Mouse (Mus musculus): ENCODE results near the gene Rab43.

The Rab43 gene

GRCm38 (mm10) chr6:87808521-87808920 is 3.4 kb downstream of the Rab43 start:
- no peak for DNase-seq

- no peak for DNase-seq
Measured at GRCm38 (mm10) chr6:87807735-87808440, 4.1 kb downstream of the Rab43 start.

GRCm38 (mm10) chr6:87806857-87807256 is 5.1 kb downstream of the Rab43 start:
- no peak for DNase-seq

- peak; percentile 46 for DNase-seq
Measured at GRCm38 (mm10) chr6:87806028-87806427, 5.9 kb downstream of the Rab43 start.

GRCm38 (mm10) chr6:87805448-87805847 is 6.5 kb downstream of the Rab43 start:
- no peak for DNase-seq

GRCm38 (mm10) chr6:87804886-87805285 is 7.1 kb downstream of the Rab43 start:
- no peak for DNase-seq

GRCm38 (mm10) chr6:87804036-87804435 is 7.9 kb downstream of the Rab43 start:
- DNase-seq = no peak

- peak; percentile 32 for DNase-seq
Measured at GRCm38 (mm10) chr6:87802462-87802861, 9.5 kb downstream of the Rab43 start.

GRCm38 (mm10) chr6:87799576-87799975 is 12.4 kb downstream of the Rab43 start:
- DNase-seq = no peak

GRCm38 (mm10) chr6:87797321-87797720 is 14.6 kb downstream of the Rab43 start:
- DNase-seq = no peak

GRCm38 (mm10) chr6:87796251-87796880 is 15.6 kb downstream of the Rab43 start:
- DNase-seq = no peak

- no peak for DNase-seq
Measured at GRCm38 (mm10) chr6:87795385-87796150, 16.4 kb downstream of the Rab43 start.

- DNase-seq = no peak
Measured at GRCm38 (mm10) chr6:87793821-87794510, 18.0 kb downstream of the Rab43 start.

GRCm38 (mm10) chr6:87791826-87792225 is 20.1 kb downstream of the Rab43 start:
- no peak for DNase-seq

- DNase-seq = peak; percentile 61
Measured at GRCm38 (mm10) chr6:87790779-87791480, 21.0 kb downstream of the Rab43 start.

GRCm38 (mm10) chr6:87789791-87790190 is 22.2 kb downstream of the Rab43 start:
- DNase-seq = no peak

- DNase-seq = peak; percentile 65
Measured at GRCm38 (mm10) chr6:87788896-87789587, 22.9 kb downstream of the Rab43 start.

GRCm38 (mm10) chr6:87788266-87788895 is 23.6 kb downstream of the Rab43 start:
- no peak for DNase-seq

GRCm38 (mm10) chr6:87787108-87787890 is 24.7 kb downstream of the Rab43 start:
- DNase-seq = peak; percentile 33

GRCm38 (mm10) chr6:87786621-87787020 is 25.3 kb downstream of the Rab43 start:
- DNase-seq = no peak

GRCm38 (mm10) chr6:87784033-87784432 is 27.9 kb downstream of the Rab43 start:
- DNase-seq = no peak
